Mouse (Mus musculus): ENCODE results near the gene Zbtb25.

Zbtb25 gene

DNA sequence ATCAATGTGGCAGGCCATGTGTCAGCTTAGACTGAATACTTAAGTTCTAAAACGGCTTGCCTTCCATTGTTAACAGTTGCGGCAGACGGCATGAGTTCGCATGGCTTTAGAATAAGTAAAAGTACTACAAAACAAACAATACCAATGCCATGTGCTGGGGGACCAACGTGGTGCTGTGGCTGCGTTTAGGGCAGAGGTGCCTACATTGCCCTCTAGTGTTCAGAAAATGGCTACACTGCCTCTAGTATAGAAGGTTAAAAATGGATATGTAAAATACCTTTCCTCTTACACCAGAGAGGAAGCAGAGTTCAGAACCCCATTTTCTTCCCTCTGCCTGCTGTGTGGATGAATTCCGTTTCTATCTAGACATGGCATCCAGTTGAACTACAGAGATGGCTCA is 7.2 kb upstream of the Zbtb25 start:
- no peak for DNase-seq

DNA sequence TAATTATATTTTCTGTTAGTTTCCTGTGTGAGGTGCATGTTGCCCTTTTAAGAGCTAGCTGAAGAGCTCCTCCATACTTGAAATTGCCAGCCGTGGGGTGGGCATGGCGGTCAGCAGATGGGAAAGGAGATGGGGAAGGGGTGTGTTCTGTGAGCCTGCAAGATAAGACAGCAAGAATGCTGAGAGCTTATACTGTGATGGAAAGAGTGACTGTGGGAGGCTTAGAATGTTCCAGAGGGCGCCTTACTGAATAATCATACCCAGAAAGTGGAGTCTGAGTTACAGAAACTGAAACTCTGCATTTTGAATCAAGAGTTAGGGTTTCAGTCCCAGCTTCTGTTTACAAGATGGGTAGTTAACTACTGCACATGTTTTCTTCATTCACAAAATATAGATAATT is 6.1 kb upstream of the Zbtb25 start:
- DNase-seq: no peak

DNA sequence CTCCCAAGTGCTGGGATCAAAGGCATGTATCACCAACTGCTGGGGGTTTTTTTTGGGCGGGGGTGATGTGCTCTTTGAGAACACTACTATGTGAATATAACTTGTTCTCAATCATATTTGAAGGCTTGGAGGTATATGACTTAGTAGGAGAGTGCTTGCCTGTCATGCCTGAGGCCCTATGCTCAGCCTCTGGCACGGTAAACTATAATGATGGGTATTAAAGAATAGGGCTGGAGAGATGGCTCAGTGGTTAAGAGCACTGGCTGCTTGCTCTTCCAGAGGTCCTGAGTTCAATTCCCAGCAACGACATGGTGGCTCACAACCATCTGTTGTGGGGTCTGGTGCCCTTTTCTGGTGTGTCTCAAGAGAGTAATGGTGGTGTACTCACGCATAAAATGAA is 5.5 kb upstream of the Zbtb25 start:
- no peak for DNase-seq

DNA sequence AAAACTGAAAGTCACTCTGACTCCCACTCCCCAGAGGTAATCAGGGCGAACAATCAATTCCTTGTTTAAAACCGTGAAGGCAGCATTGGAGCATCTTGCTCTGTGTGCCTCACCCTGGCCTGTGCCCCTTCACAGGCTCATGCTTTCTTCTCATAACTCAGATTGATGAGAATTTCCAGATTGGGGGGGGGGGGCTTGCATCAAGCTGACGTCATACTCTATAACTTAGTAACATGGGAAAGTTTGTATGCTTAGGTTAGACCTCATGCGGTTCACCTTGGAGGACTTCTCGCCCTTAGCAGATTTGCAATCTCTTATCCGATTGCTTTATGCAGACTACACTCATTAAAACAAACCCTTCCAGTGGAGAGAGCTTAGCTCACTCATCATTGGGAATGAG is 4.6 kb upstream of the Zbtb25 start:
- no peak for DNase-seq

DNA sequence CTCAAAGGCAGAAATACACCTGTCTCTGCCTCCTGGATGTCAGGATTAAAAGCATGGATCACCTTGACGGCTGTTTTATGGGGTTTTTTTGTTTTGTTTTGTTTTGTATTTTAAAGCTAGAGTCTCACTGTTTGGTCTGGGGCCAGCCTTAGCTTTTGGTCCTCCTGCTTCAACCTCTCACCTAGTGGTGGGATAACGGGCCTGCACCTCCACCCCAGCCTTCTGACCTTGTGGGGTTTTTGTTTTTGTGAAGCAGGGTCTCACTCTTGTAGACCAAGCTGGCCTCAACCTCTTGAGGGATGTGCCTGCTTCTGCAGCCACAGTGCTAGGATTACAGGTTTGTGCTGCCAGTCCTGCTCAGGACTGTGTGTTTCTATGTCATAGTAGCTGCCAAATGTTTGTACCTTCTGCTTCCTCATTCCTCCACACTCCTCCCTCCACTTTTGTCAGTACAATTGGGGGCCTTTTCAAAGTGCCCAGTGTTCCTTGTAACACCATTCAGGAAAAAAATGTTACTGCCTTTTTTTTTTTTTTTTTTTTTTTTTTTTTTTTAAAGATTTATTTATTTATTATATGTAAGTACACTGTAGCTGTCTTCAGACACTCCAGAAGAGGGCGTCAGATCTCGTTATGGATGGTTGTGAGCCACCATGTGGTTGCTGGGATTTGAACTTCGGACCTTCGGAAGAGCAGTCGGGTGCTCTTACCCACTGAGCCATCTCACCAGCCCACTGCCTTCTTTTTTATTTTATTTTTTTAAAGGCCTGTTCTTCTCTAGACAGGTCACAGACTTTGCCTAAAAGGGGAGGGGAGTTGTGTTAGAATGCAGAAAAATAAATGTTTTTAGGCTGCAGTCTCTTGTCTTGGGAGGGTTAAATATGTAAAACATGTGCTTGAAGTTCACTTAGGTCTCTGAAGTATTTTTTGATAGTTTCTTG is 3.7 kb upstream of the Zbtb25 start:
- no peak for DNase-seq

DNA sequence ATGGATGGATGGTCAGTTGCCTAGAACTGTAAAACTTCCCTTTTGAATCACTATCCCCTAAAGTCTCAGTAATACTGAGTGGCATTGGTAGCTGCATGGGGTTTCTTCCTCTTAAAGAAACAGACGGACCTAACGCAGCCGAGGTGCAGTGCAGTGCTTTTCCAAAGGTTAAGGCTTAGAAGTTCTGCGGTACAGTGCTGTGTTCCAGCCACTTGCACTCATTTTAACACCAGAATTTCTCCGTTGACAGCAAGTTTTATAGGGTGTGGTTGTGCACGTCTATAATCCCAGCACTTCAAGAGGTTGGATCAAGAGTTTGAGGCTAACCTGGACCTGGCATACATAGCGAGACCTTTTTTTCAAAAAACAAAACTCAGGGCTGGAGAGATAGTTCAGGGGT is 2.6 kb upstream of the Zbtb25 start:
- no peak for DNase-seq

DNA sequence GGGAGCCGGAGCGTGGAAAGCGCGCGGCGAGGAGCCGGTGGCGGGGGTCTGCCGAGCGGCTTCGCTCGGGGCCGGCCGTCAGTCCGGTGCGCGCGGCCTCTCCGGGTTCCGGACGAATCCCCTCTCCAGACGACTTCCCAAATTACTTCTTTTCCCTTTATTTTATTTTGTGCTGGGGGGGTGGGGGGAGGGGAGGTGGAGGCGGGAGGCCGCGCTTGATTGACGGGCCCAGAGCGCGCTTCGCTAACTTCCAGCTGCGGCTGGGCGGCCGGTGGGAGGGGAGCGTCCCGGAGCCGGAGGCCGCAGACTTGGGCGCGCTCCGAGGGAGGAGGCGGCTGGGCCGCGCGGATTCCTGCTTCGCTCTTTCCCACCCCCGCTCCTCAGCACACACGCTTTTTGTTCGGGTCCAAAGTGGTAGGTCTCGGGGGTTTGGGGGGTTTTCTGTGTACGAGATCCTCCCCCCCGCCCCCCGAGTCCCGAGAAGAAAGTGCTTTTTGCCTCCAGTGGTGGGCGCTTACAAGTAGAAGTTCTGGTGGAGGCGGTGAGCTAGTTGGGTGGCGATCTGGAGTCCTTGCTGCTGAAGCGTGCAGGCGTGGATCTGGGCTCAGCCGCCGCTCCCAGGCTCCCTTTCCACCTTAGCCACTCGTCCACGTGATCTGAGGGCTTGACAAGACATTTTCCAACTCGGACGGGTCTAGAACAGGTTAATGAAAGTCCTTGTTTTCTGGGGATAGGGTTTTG is 1.6 kb upstream of the Zbtb25 start:
- DNase-seq: peak; percentile 71

DNA sequence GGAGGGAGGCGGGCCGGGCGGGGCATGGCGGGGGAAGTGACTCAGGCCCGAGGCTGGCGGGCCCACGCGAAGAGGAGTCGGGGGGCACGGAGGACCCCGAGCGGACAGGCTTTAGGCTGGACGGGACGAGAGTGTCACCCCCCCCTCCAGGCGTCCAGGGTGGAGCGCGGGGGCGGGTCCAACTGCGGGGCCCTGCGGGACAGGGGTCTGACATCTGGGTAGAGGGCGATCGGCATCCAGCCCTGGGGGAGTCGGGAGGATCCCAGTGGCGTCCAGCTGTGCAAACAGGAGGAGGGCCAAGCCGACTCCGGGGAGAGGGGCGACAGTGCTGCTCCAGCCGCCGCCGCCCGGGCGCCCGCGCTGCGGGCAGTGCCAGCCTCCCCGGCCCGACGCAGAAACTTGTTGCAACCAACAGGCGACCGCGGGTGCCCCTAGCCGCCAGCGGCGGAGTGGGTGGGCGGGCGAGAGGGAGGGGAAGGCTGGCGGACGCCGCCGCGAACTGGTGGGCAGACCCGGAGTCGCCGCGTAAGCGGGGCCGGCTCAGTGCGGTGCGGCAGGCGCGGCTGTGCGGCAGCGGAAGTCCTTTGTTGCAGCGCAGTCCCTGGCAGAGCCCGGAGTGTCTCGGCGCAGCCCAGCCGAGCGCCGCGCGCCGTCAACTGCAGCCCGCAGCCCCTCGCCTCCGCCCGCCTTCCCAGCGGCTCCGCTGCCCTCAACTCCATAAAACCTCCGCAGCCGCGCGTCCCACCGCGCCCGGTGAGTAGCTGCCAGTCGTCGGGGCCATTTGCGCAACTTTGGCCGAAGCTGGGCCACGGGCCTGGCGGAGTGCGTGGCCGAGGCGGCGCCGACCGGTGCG is 802 bp upstream of the Zbtb25 start, which contains the start of gene Zbtb1:
TSS of gene Zbtb1 (plus strand) at position 289 of the 853 bp plus-strand sequence.
- peak; percentile 77 for DNase-seq

DNA sequence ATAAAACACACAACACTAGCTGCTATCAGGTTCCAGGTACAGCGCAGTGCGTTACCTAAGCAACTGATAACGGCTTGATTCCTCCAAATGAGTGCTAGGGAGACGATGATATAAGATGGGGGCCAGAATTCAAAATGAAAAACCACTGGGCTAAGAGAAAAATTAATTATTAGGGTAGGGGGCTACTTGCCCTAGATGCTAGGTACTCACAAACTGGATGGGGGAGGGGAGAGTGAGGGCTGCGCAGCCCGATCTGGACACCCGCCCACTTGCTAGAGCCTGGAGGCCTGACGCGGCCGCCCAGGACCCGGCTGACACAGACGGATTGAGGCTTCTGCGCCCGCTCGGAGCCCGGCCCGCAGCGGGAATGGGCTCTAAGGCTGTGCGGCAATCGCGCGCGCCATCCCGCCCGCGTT is 604 bp downstream of the Zbtb25 start:
- DNase-seq: no peak

DNA sequence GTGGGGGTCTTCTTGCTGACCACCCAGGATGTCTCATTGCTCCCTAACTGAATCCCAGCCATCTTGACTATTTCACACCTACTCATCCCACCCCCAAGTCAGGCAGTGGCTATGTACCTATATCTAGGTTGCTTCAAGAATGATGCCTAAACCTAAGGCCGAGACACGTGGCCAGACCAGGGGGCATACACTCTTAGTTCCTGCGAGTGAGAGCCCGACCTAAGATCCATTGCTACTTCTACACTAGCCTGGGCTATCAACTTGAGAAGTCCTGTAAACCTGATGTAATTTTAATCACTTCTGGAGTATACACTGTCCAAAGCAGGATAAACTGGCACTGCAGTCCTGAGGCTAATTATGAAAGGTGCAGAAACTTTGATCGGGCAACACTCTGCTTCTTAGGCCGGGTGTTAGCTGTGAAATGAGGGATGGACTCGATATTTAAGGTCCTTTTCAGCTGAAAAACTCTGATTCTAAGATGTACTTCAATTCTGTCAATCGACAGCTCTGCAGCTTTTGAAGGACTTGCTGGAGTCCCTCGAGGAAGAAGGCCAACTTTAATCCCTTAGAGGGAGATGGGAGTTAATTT is 1.1 kb downstream of the Zbtb25 start:
- DNase-seq: no peak

DNA sequence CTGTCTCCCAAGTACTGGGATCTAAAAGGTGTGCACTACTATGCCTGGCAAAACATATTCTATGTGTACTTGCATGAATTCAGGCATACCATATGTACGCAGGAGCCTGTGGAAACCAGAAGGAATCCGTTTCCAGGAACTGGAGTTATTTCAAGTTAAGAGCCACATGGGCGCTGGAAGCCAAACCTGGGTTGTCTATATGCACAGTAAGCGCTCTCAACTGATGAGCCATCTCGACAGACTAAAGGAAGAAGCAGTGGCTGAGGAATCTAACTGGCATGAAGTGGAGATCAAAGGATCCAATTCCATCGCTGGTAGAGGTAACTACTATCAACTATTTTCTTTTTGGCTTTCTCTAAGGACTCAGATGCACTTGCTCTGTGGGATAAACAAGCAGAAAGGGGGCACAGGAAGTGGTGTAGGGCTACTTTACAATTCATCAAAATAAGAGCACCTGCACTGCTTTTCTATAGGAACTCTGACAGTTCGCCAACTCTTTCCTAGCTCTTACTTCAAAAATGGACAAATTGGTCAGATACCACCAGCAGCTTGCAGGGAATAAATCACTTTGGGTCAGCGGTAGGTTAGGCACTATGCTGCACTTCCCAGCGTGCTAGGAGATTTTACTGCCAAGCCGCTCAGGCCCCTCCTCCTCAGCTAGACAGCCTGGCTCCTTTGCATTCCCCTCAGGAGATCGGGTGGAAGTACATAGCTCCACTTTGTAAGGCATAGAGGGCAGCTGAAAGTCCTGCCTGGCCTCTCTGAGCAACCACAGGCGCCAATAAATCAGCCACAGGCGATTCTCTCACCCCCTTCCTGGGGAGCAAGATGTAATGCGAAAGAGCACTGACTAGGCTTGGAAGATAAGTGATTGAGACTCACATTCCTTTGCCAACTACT is 2.1 kb downstream of the Zbtb25 start:
- DNase-seq: peak; percentile 50

DNA sequence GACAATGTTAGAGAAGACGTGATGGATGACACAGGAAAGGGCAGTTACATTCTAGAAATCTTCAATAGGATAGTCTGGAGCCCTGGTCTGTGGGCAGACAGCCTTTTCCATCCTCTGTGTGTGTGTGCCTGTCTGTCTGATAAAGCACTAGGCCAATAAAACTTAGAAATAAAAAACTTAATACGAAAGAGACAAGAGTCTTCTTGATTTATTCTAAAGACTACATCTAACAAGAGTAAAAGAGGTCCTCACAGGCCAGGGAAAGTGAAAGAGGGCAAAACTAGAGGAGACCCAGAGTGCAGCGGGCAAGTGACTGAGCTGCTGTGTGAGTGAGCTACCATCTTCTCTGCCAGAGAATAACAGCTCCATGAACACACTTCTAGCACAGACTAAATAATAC is 3.1 kb downstream of the Zbtb25 start:
- DNase-seq: no peak

DNA sequence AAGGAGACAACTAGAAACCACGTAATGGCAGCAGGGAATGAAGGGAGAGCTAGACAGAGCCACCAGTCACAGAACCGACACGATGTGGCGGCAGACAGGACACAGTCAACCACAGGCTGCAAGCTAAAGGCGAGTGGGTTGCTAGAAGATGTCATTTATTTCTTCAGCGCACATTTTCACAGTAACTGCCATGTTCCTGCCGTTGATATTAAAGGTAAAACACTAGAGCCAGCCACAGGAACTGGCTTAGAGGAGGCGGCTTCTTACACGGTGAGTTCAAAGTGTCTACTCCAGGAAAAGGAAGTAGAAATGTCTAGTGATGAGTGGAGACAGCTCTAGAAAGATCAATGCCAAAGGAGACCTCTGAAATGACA is 7.1 kb downstream of the Zbtb25 start:
- no peak for DNase-seq

DNA sequence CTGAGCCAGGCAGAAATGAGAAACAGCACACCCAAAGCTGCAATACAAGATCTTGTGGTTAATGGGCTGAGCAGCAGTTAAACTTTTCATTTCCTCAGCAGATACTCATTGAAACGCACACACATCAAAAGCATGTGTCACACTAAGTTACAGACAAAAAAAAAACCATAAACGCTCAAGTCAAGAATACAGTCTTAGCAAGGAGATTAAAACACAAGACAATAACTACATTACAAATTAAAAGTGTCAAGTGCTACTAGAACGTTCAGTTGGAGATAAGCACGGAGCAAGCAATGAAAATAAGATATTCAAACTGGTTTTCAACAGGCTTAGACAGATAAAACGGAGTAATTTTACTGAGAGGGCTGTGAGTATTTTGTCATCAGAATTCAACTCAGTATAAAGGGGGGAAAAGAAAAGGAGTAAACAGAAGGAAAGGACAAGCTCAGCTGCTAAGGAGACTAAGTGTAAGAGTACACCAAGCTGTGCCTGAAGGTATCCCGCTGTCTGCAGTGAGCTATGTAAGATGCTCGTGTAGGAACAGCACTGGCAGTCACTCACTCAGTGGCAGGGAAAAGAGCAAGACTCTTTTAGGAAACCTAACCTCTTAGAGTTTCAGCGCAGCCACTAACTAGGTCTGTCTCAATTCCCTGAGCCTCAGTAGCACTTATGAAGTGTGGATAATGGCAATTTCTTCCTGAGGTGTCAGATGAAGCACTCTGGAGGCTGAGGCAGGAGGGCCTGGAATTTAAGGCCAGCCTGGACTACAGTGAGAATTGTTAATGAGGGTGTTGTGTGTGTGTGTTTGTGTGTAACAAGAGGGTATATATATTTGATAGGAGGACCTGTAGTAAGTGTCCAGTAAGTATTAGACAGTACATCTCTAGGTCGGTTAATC is 7.7 kb downstream of the Zbtb25 start:
- DNase-seq: no peak

DNA sequence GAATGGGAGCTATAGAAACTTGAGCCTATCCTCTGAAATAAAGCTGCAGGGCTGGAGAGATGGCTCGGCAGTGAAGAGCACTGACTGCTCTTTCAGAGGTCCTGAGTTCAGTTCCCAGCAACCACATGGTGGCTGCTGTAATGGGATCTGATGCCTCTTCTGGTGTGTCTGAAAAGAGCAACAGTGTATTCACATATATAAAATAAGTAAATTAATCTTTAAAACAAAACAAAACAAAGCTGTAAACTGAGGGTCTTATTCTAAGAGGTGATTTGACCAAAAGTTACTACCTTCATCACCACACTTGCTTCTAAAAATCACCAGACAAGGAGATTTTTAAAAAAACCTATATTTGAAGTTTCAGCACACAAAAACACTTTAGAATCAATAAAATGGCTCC is 8.5 kb downstream of the Zbtb25 start:
- DNase-seq: no peak

DNA sequence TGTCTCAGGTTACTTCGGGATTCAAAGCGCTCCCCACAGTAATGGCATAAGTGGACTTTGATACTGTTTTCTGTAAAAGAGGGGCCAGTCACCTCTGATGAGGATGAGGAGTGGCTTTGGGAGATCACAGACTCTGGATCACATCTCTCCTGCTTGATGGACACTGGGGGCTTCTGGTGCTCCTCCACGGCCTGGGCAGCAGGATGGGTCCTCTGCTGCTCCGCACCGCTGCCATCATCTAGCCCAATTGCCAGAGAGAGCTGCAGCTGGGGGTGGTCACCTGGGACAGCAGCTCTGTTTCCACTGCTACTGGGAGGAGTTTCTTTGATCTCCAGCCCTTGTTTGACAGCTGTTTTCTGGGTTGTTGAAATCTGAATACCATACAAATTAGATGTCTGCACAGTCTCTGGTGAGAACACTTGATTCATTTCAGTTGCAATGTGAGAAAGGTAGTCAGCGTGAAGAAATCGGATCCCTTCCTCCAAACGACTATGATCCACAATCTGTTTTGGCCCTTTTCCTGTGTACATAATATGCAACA is 19.7 kb downstream of the Zbtb25 start:
- no peak for DNase-seq

DNA sequence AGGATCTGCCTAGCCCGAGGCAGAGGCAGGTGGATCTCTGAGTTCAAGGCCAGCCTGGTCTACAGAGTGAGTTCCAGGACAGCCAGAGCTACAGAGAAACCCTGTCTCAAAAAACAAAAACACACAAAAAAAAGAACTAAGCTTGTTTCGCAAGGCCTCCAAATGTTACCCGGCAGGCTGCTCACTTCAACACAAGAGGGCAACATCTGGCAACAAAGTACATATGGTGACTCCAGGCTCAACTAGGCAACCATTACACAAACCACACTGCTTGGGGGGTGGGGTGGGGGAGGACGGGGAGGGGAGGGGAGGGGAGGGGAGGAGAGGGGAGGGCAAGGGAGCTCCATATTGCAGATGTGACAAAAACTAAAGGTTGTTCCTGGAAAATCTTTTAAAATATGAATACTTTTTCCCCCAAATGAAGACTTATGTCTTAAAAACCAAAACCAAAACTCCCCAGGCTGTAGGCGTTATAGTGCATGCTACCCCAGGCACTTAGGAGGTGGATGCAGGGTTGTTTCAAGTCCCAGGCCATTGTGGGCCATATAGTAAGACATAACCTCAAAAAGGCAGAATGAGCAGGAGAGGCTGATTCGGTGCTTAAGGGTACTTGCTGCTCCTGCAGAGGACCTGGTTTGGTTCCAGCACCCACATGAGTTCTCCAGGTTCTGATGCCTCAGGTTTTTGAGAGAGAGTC is 23.5 kb downstream of the Zbtb25 start:
- DNase-seq: no peak

DNA sequence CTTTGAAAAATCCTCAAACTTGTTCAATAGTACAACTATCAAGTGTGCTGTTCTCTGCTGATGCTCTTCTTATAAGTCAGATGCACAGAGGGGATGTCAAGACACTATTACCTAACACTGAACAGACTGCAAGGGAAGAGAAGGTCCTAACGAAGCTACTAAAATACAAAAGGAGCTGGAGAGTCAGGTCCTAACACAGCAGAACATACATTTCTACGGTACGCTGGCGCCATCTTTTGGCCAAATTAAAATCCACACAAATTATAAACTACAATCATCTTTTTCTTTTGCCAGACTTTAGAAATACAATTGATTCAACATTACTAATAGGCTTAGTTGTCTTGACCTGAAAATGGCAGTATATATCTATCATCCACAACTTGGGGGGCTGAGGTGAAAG is 28.3 kb downstream of the Zbtb25 start:
- peak; percentile 14 for DNase-seq

DNA sequence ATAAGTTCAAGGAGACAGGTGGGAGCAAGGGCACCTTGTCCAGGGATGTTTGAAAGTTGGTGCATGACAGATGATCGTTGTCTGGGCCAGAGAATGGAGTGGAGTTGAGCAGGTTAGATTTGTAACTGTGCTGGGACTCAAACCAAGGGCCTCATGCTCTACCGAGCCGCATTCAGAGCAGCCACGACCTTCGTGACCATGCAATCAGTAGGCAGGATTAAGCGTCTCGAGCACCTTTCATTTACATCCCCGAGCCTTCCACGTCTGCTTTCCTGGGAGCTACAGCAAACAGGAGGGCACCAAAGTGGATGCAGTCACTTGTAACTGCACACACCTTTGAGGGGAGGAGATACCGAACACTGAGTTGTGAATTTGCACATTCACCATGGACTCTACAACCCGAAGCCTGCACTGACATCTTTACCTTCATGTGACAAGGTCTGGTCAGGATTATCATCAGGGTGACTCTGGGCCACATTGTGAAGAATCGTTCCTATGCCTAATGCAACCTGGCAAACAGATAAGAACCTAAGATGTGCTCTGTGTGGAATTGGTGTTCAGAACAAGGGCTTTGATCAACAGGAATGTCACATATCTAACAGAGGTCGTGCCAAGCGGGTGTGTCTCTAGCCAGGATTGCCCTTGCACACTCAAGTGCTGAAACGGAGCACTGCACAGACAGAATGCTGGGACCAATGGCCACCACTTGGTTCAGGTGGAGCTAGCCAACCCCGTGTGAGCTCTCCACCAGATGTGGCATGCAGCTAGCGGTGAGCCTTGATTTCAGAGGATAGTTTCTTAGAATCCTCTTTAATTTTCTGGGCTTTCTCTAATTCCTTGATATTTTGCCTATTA is 33.1 kb downstream of the Zbtb25 start:
- DNase-seq: no peak

All from kidney, adult 11 months (tissue).